Mouse (Mus musculus): ENCODE measurements around the gene Golga4.

DNA sequence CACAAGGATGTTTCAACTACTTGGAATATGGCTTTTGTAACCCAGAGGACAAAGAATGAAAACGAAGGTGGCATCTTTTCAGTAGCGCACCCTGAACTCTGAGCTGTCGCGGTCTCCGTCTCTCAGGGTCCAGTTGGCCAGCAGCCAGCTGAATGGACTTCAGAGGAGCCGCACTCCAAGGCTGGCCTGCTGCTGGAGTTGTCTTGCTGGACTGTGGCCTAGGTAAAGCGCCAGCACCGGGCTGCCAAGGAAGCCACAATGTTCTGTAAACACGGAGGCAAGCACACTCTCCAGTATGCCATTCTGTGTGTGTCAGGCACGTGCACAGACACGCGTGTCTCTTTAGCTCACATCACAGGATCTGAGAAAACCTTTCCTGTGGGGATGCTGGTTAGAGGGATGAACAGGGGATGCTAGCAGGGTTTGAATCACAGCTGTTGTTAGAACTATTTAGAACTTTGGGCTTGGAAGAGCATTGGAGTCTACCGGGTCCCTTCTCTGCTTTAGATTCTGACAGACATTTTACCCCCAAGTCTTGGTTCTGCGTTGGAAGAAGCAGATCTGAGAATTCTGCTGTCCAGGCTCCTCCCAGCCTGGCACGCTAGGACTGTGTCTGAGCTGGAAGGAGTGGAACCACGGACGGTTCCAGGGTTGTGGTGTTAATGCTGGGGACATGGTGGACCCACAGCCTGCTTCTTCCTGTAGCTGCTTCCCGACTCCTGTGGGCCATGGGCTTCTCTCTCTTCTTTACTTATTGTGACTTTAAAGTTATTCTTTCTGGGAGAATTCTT is 116.5 kb downstream of the Golga4 start:
- no peak for TF ChIP-seq POLR2A (IDR thresholded peaks at IDR 0.05; ENCODE audit: borderline replicate concordance, extremely low read depth, low read depth, low read length)
- no peak for TF ChIP-seq CTCF (IDR thresholded peaks at IDR 0.05; ENCODE audit: insufficient read depth, low read length)

Measured in lung, adult 2 months (tissue).